Comparison of ENCODE assay signal across 18 mouse cellular contexts in the genomic region with DNA sequence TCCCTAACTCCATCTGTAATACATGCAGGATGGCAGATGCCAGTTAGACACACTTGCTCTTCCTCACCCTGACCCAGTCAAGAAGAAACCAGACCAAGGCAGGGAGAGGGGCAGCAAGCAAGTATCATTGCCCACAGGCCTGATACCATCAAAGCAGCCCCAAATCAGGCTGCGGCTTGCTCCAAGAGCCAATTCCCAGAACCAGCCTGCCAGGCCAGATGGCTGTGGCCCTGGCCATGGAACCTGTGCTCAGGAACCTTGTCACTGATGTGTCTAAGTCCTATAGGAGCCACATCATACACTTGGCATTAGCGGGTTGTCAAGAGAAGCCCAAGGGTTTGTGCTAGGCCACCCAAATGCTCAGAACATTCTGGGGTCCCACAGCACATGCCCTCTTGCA.
DNase-seq lines count a peak whose midpoint lies in the region; TF ChIP-seq lines count a peak whose summit lies in the region.
"Had no signal": no experiment of that assay in that cellular context is flagged by ENCODE, and none has a peak within 500 bp of the region (broad histone marks: within the 10 kb centered on the region; RNA-seq: fewer than 3 reads in every experiment).

No protein-coding gene starts in this region.

- peaks cover 41% of the 10 kb centered on the region for H3K4me1 ChIP-seq in cortical plate, adult 2 months (ENCODE audit: control insufficient read depth, insufficient read depth, low read length)

- peak; percentile 51 to 62 for DNase-seq in cerebellum, postnatal 25 days
- no peak for DNase-seq in cerebellum, postnatal 4 days (ENCODE audit: low spot score in 2 of 2)
- no peak for DNase-seq in layer of hippocampus, adult 2 months (ENCODE audit: low spot score in 2 of 2)
- DNase-seq in layer of hippocampus, adult 9-10 months (ENCODE audit: low spot score): no peak
- no peak for DNase-seq in left cerebral cortex, adult 2 months (ENCODE audit: extremely low spot score in 1 of 2, low spot score in 2 of 2)
- DNase-seq in left cerebral cortex, postnatal 10 days (ENCODE audit: extremely low spot score in 1 of 2, low spot score in 2 of 2): no peak
- no peak for DNase-seq in Muller cell, postnatal 12 days (ENCODE audit: inconsistent ontology term)
- DNase-seq: adrenal gland, adult 2 months; adrenal gland, adult 8-10 months; adrenal gland, postnatal 10 days; adrenal gland, postnatal 14 days; adrenal gland, postnatal 25 days; adrenal gland, postnatal 36 days; B cell, adult 2 months; cerebellum, adult 11 months; cerebellum, adult 11-12 months; cerebellum, adult 18-20 months had no signal

- intact Hi-C loops in left cerebral cortex, adult 2 months (cut with DNase I): loop anchor here (2.0 kb wide), 1 partner anchor 39 kb away; no protein-coding TSS in a partner anchor
- intact Hi-C loops in left cerebral cortex, postnatal 10 days (cut with DNase I): no loop called here

- no peak for TF ChIP-seq CTCF in layer of hippocampus, adult 2 months (conservative IDR thresholded peaks at IDR 0.05)
- no peak for TF ChIP-seq CTCF in left cerebral cortex, adult 2 months (IDR thresholded peaks at IDR 0.05)
- no peak for TF ChIP-seq CTCF in cortical plate, adult 2 months (IDR thresholded peaks at IDR 0.05; ENCODE audit: extremely low read depth, insufficient read depth, low read length)

- peak overlapping the region; percentile 92 for H3K27ac ChIP-seq in layer of hippocampus, adult 2 months
- H3K27ac ChIP-seq in left cerebral cortex, adult 2 months: peak overlapping the region; percentile 90
- peak overlapping the region; percentile 66; the same call in 1 of the 2 replicates for H3K27ac ChIP-seq in cortical plate, adult 2 months (ENCODE audit: insufficient read depth, low read length)

- no peak for TF ChIP-seq POLR2A in cortical plate, adult 2 months (IDR thresholded peaks at IDR 0.05; ENCODE audit: extremely low read depth, insufficient read depth, low read length)

- H3K4me3 ChIP-seq in layer of hippocampus, adult 2 months: no peak overlapping the region
- no peak overlapping the region for H3K4me3 ChIP-seq in left cerebral cortex, adult 2 months
- no peak overlapping the region for H3K4me3 ChIP-seq in cortical plate, adult 2 months (ENCODE audit: insufficient read depth, low read length)

Comparison
In these comparisons a context has a peak if more than half of its experiments do, and no peak if none do; other contexts are left out.
1. DNase-seq: peak in cerebellum, postnatal 25 days (2 of 2); none in cerebellum, postnatal 4 days (0 of 2), layer of hippocampus, adult 2 months (0 of 2), layer of hippocampus, adult 9-10 months (single experiment), left cerebral cortex, adult 2 months (0 of 2), left cerebral cortex, postnatal 10 days (0 of 2) and Muller cell, postnatal 12 days (single experiment).
2. Peak in every context shown above with its lines, with median percentiles within 50 percentile points of each other: H3K27ac ChIP-seq.